Mouse (Mus musculus): ENCODE measurements around the gene Snx25. TPM values are rescaled to one million over a fixed set of nuclear protein-coding genes. Genes with fewer than 3 reads are reported as not detected.
"Not testable (repeated sequence)": the region's sequence is repeated elsewhere in the genome, so short reads cannot be mapped to it uniquely, and the experiment has no call there.

The Snx25 gene
- polyA plus RNA-seq, 1 experiment from 2014 or later: 7.4 TPM

DNA sequence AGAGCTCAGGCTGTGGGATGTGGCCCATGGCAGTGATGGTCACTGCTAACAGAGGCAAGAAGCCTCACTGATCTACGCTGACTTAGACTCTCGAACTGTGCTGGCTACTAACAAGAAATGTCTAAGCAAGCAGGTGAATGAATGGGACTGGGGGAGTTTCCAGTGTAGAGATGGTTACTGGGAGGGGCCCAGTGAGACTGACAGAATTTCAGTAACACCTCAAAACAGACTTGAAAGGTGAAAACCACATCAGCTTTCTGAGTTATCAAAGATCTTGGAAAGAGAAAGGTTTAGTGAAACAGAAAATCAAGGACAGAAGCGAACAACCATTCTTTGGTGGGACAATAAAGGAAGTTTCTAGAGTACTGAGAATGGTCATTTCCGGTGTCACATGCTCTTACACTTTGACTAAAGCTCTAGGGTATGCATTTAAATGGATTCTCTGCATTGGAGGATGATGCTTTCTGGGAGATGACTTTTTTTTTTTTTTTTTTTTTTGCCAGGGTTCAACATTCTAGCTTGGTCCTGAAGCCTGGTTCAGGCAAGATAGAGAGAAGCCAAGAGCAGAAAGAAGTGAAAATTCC, 9.4 kb downstream of the Snx25 start:
- H3K27me3 ChIP-seq (ENCODE audit: control insufficient read depth, insufficient read depth, low read length): no peaks in the 10 kb centered on the region
- H3K27ac ChIP-seq (ENCODE audit: low read depth, low read length): no peak overlapping the region
- no peak overlapping the region for H3K9ac ChIP-seq (ENCODE audit: low read depth, low read length)
- H3K9me3 ChIP-seq (ENCODE audit: control insufficient read depth, low read length): no peaks in the 10 kb centered on the region
- H3K4me3 ChIP-seq (ENCODE audit: low read length): no peak overlapping the region
- H3K4me2 ChIP-seq (replicated peaks; ENCODE audit: low read depth, low read length): no peak overlapping the region
- H3K4me1 ChIP-seq (ENCODE audit: control insufficient read depth, insufficient read depth, low read length): no peaks in the 10 kb centered on the region; the same call in 1 of the 2 replicates
- no peaks in the 10 kb centered on the region for H3K36me3 ChIP-seq (ENCODE audit: control insufficient read depth, insufficient read depth, low read length)
- WGBS: 93% methylated on average over 4 of the region's 4 CpGs
- no peak for ATAC-seq (ENCODE audit: low FRiP score, low TSS enrichment)

DNA sequence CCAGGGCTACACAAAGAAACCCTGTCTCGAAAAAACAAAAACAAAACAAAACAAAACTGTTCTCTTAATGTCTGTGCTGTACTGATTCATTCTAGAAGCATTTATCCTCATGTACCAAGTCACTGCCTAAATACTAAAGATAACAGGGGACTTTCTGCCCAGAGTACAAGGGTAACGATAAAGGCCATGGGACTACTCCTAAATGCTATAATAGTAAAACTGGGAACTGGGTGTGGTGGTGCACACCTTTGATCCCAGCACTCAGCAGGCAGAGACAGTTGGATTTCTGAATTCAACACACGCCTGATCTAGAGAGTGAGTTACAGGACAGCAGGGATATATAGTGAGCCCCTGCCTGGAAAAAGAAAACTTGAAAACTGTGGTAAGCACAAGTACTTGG, 10.3 kb downstream of the Snx25 start:
- H3K36me3 ChIP-seq (ENCODE audit: control insufficient read depth, insufficient read depth, low read length): no peaks in the 10 kb centered on the region
- ATAC-seq (ENCODE audit: low FRiP score, low TSS enrichment): no peak
- WGBS: 95% methylated on average over 3 of the region's 3 CpGs

DNA sequence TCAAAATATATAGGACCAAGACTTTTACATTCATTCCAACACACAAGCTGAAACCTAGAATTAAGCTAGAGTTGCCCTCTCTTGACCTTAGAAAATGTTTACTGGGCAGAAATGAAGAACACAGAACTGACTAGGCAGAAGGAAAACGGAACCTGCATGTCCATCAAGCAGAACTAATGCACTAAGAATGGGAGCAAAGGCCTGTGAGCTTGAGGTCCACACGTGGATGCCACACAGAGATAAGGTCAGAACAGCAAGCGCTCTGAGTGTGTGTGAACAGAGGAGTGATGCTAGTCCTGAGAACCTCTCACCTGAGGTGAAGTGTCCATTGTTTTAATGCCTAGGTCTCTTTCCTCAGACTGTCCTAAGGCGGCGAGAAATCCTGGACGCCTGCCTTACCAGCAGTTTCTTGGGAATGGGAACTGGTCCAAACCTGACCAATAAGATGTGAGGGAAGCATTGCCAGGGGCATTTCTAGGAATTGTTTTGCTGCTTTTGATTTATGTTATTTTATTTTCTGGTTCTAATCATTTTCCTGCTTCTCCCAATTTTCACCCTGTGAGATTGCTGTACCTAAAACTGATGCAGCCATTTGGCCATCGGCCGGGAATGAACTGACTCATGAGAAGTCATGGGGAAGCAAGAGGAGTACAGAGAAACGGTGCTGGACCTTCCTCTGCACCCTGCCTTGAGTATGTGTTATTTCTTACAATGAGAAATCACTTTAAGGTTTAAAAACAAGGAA, 11.4 kb downstream of the Snx25 start:
- Histone ChIP-seq H3K27me3 (ENCODE audit: control insufficient read depth, insufficient read depth, low read length) (no peaks in the 10 kb centered on the region), H3K9me3 (ENCODE audit: control insufficient read depth, low read length) (no peaks in the 10 kb centered on the region), H3K4me1 (ENCODE audit: control insufficient read depth, insufficient read depth, low read length) (no peaks in the 10 kb centered on the region; the same call in 1 of the 2 replicates), H3K27ac (ENCODE audit: low read depth, low read length) (no peak overlapping the region), H3K9ac (ENCODE audit: low read depth, low read length) (no peak overlapping the region), H3K4me3 (ENCODE audit: low read length) (no peak overlapping the region), H3K36me3 (ENCODE audit: control insufficient read depth, insufficient read depth, low read length) (no peaks in the 10 kb centered on the region), H3K4me2 (replicated peaks; ENCODE audit: low read depth, low read length) (no peak overlapping the region)
- 81% methylated on average over 9 of the region's 9 CpGs for whole genome bisulfite sequencing
- ATAC-seq (ENCODE audit: low FRiP score, low TSS enrichment): no peak

More for the DNA sequence above, 10.3 kb downstream of the Snx25 start:
- H3K27ac ChIP-seq (ENCODE audit: low read depth, low read length): no peak overlapping the region
- H3K4me2 ChIP-seq (replicated peaks; ENCODE audit: low read depth, low read length): no peak overlapping the region
- no peaks in the 10 kb centered on the region for H3K27me3 ChIP-seq (ENCODE audit: control insufficient read depth, insufficient read depth, low read length)
- H3K9me3 ChIP-seq (ENCODE audit: control insufficient read depth, low read length): no peaks in the 10 kb centered on the region
- no peak overlapping the region for H3K9ac ChIP-seq (ENCODE audit: low read depth, low read length)
- H3K4me1 ChIP-seq (ENCODE audit: control insufficient read depth, insufficient read depth, low read length): no peaks in the 10 kb centered on the region; the same call in 1 of the 2 replicates
- no peak overlapping the region for H3K4me3 ChIP-seq (ENCODE audit: low read length)

- Histone ChIP-seq H3K9me3 (ENCODE audit: control insufficient read depth, low read length) (no peaks in the 10 kb centered on the region), H3K4me2 (replicated peaks; ENCODE audit: low read depth, low read length) (no peak overlapping the region), H3K4me1 (ENCODE audit: control insufficient read depth, insufficient read depth, low read length) (no peaks in the 10 kb centered on the region), H3K27ac (ENCODE audit: low read depth, low read length) (no peak overlapping the region), H3K9ac (ENCODE audit: low read depth, low read length) (no peak overlapping the region), H3K27me3 (ENCODE audit: control insufficient read depth, insufficient read depth, low read length) (no peaks in the 10 kb centered on the region), H3K36me3 (ENCODE audit: control insufficient read depth, insufficient read depth, low read length) (no peaks in the 10 kb centered on the region), H3K4me3 (ENCODE audit: low read length) (no peak overlapping the region)
- ATAC-seq (ENCODE audit: low FRiP score, low TSS enrichment): no peak
- 80% methylated on average over 10 of the region's 10 CpGs for WGBS
These were observed 13.9 kb downstream of the Snx25 start for GRCm38 (mm10) chr8:46137843-46138596.

DNA sequence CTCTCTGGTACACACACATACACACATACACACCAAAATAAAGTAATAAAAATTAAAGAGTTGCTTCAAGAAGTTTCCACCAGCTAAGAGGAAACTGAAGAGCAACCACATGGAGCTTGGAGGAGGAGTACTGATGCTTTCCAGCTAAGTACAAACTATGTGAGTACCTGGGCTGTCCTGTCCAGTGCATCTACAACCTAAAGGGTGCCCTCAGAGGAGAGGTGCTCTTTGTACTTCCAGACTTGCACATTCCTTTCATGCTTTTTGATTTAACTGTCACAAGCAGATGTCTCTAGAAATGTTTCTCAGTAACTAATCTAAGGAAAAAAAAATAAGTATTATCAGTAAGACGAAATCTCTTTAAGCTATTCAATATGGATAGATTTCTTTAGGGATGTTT, 14.6 kb downstream of the Snx25 start:
- no peak overlapping the region for H3K4me3 ChIP-seq (ENCODE audit: low read length)
- no peaks in the 10 kb centered on the region for H3K36me3 ChIP-seq (ENCODE audit: control insufficient read depth, insufficient read depth, low read length)
- H3K9ac ChIP-seq (ENCODE audit: low read depth, low read length): no peak overlapping the region
- no peaks in the 10 kb centered on the region for H3K27me3 ChIP-seq (ENCODE audit: control insufficient read depth, insufficient read depth, low read length)
- WGBS: 92% methylated on average over 1 of the region's 1 CpGs
- no peaks in the 10 kb centered on the region for H3K4me1 ChIP-seq (ENCODE audit: control insufficient read depth, insufficient read depth, low read length)
- no peaks in the 10 kb centered on the region for H3K9me3 ChIP-seq (ENCODE audit: control insufficient read depth, low read length)
- H3K27ac ChIP-seq (ENCODE audit: low read depth, low read length): no peak overlapping the region
- no peak for ATAC-seq (ENCODE audit: low FRiP score, low TSS enrichment)
- no peak overlapping the region for H3K4me2 ChIP-seq (replicated peaks; ENCODE audit: low read depth, low read length)

GRCm38 (mm10) chr8:46135546-46135945, 16.4 kb downstream of the Snx25 start:
- H3K9me3 ChIP-seq (ENCODE audit: control insufficient read depth, low read length); H3K27me3 ChIP-seq (ENCODE audit: control insufficient read depth, insufficient read depth, low read length); H3K27ac ChIP-seq (ENCODE audit: low read depth, low read length); H3K4me2 ChIP-seq (replicated peaks; ENCODE audit: low read depth, low read length); H3K9ac ChIP-seq (ENCODE audit: low read depth, low read length); H3K4me3 ChIP-seq (ENCODE audit: low read length); H3K4me1 ChIP-seq (ENCODE audit: control insufficient read depth, insufficient read depth, low read length); H3K36me3 ChIP-seq (ENCODE audit: control insufficient read depth, insufficient read depth, low read length); ATAC-seq (ENCODE audit: low FRiP score, low TSS enrichment): not testable (repeated sequence)
- 96% methylated on average over 2 of the region's 2 CpGs for WGBS

GRCm38 (mm10) chr8:46130426-46130825, 21.5 kb downstream of the Snx25 start:
- ATAC-seq (ENCODE audit: low FRiP score, low TSS enrichment): no peak
- Histone ChIP-seq H3K4me2 (replicated peaks; ENCODE audit: low read depth, low read length) (no peak overlapping the region), H3K4me1 (ENCODE audit: control insufficient read depth, insufficient read depth, low read length) (no peaks in the 10 kb centered on the region), H3K27ac (ENCODE audit: low read depth, low read length) (no peak overlapping the region), H3K27me3 (ENCODE audit: control insufficient read depth, insufficient read depth, low read length) (no peaks in the 10 kb centered on the region), H3K9me3 (ENCODE audit: control insufficient read depth, low read length) (no peaks in the 10 kb centered on the region), H3K36me3 (ENCODE audit: control insufficient read depth, insufficient read depth, low read length) (no peaks in the 10 kb centered on the region), H3K9ac (ENCODE audit: low read depth, low read length) (no peak overlapping the region), H3K4me3 (ENCODE audit: low read length) (no peak overlapping the region)
- WGBS: 61% methylated on average over 2 of the region's 2 CpGs

DNA sequence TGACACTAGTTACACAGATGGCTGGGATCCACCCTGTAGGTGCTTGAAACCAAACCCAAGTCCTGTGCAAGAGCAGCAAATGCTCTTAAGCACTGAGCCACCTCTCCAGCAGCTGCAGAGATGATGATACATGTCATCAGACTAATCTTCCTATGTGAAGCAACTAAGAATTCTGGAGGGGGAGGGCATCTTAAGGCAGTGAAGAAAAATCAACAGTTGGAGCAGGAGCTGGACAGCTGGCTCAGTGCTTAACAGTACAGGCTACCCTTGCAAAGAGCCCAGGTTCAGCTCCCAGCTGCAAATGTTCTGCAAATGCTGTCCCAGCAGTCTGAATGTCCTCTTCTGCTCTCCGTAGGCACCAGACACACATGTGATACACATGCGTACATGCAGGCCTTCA, 29.5 kb downstream of the Snx25 start:
- Histone ChIP-seq H3K27me3 (ENCODE audit: control insufficient read depth, insufficient read depth, low read length) (no peaks in the 10 kb centered on the region), H3K9me3 (ENCODE audit: control insufficient read depth, low read length) (no peaks in the 10 kb centered on the region), H3K4me3 (ENCODE audit: low read length) (no peak overlapping the region), H3K36me3 (ENCODE audit: control insufficient read depth, insufficient read depth, low read length) (no peaks in the 10 kb centered on the region), H3K27ac (ENCODE audit: low read depth, low read length) (no peak overlapping the region), H3K4me1 (ENCODE audit: control insufficient read depth, insufficient read depth, low read length) (no peaks in the 10 kb centered on the region), H3K4me2 (replicated peaks; ENCODE audit: low read depth, low read length) (no peak overlapping the region), H3K9ac (ENCODE audit: low read depth, low read length) (no peak overlapping the region)
- ATAC-seq (ENCODE audit: low FRiP score, low TSS enrichment): no peak
- 93% methylated on average over 2 of the region's 2 CpGs for WGBS

DNA sequence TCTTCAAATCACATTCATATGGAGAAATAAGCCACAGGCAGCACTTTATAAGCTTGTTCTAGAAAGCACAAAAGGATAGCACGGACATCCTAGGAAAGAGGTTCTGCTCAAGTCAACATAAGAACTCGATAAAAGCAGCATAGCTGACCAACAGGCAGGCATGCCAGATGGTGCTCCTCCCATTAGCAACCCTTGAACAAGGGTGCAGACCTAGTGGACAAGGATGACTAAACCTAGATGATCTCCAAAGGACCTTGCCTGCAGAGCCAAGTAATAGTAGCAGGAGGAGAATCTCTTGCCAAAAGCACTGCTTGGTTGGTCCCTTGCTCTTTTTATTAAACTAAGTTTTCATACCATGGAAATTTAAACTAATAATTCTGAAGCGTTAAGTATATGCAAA, 32.8 kb downstream of the Snx25 start:
- no peak overlapping the region for H3K27ac ChIP-seq (ENCODE audit: low read depth, low read length)
- WGBS: 98% methylated on average over 3 of the region's 3 CpGs

More for the DNA sequence above, 32.8 kb downstream of the Snx25 start:
- Histone ChIP-seq H3K4me1 (ENCODE audit: control insufficient read depth, insufficient read depth, low read length) (no peaks in the 10 kb centered on the region), H3K9ac (ENCODE audit: low read depth, low read length) (no peak overlapping the region), H3K9me3 (ENCODE audit: control insufficient read depth, low read length) (no peaks in the 10 kb centered on the region), H3K4me2 (replicated peaks; ENCODE audit: low read depth, low read length) (no peak overlapping the region), H3K27me3 (ENCODE audit: control insufficient read depth, insufficient read depth, low read length) (no peaks in the 10 kb centered on the region), H3K36me3 (ENCODE audit: control insufficient read depth, insufficient read depth, low read length) (peaks cover 4% of the 10 kb centered on the region; the same call in 1 of the 2 replicates), H3K4me3 (ENCODE audit: low read length) (no peak overlapping the region)
- no peak for ATAC-seq (ENCODE audit: low FRiP score, low TSS enrichment)

Measured in kidney, embryonic 14.5 days (tissue).